Mouse (Mus musculus): Measurements from ENCODE around the gene Mrpl54. TPM values are rescaled to one million over a fixed set of nuclear protein-coding genes. Genes with fewer than 3 reads are reported as not detected.

Mrpl54 gene
- polyA plus RNA-seq, 1 experiment: not detected

GRCm38 (mm10) chr10:81304597-81305238, 38.0 kb upstream of the Mrpl54 start:
- WGBS: 18% methylated on average over 5 of the region's 9 CpGs

GRCm38 (mm10) chr10:81303761-81304160, 37.0 kb upstream of the Mrpl54 start:
- TF ChIP-seq CTCF (IDR thresholded peaks at IDR 0.05; ENCODE audit: insufficient read depth, low read depth, low read length): no peak
- no peak for TF ChIP-seq POLR2A (IDR thresholded peaks at IDR 0.05; ENCODE audit: insufficient read depth, low read depth, low read length)
- Histone ChIP-seq H3K4me1 (ENCODE audit: control insufficient read depth, insufficient read depth, low read length) (peaks cover 63% of the 10 kb centered on the region), H3K27ac (ENCODE audit: insufficient read depth, low read depth, low read length) (peak overlapping the region; percentile 99), H3K4me3 (ENCODE audit: insufficient read depth, low read depth, low read length) (peak overlapping the region; percentile 37)
- 50% methylated on average over 7 of the region's 7 CpGs for WGBS

More at GRCm38 (mm10) chr10:81304597-81305238, 38.0 kb upstream of the Mrpl54 start:
- TF ChIP-seq POLR2A (IDR thresholded peaks at IDR 0.05; ENCODE audit: insufficient read depth, low read depth, low read length): no peak
- TF ChIP-seq CTCF (IDR thresholded peaks at IDR 0.05; ENCODE audit: insufficient read depth, low read depth, low read length): peak; percentile 75
- Histone ChIP-seq H3K27ac (ENCODE audit: insufficient read depth, low read depth, low read length) (peak overlapping the region; percentile 58; the same call in 1 of the 2 replicates), H3K4me3 (ENCODE audit: insufficient read depth, low read depth, low read length) (no peak overlapping the region), H3K4me1 (ENCODE audit: control insufficient read depth, insufficient read depth, low read length) (peaks cover 53% of the 10 kb centered on the region)

- 26% methylated on average over 10 of the region's 10 CpGs for WGBS
- Histone ChIP-seq H3K4me1 (ENCODE audit: control insufficient read depth, insufficient read depth, low read length) (peaks cover 68% of the 10 kb centered on the region), H3K4me3 (ENCODE audit: insufficient read depth, low read depth, low read length) (peak overlapping the region; percentile 37), H3K27ac (ENCODE audit: insufficient read depth, low read depth, low read length) (peak overlapping the region; percentile 99)
- TF ChIP-seq POLR2A (IDR thresholded peaks at IDR 0.05; ENCODE audit: insufficient read depth, low read depth, low read length): no peak
Measured at GRCm38 (mm10) chr10:81303258-81303657, 36.5 kb upstream of the Mrpl54 start.

GRCm38 (mm10) chr10:81302781-81303218, 36.1 kb upstream of the Mrpl54 start:
- peaks cover 72% of the 10 kb centered on the region for H3K4me1 ChIP-seq (ENCODE audit: control insufficient read depth, insufficient read depth, low read length)
- TF ChIP-seq POLR2A (IDR thresholded peaks at IDR 0.05; ENCODE audit: insufficient read depth, low read depth, low read length): no peak
- TF ChIP-seq CTCF (IDR thresholded peaks at IDR 0.05; ENCODE audit: insufficient read depth, low read depth, low read length): no peak
- H3K4me3 ChIP-seq (ENCODE audit: insufficient read depth, low read depth, low read length): peak overlapping the region; percentile 37
- peak overlapping the region; percentile 99 for H3K27ac ChIP-seq (ENCODE audit: insufficient read depth, low read depth, low read length)
- WGBS: 18% methylated on average over 14 of the region's 14 CpGs

GRCm38 (mm10) chr10:81302288-81302687, 35.6 kb upstream of the Mrpl54 start:
- TF ChIP-seq CTCF (IDR thresholded peaks at IDR 0.05; ENCODE audit: insufficient read depth, low read depth, low read length): no peak
- TF ChIP-seq POLR2A (IDR thresholded peaks at IDR 0.05; ENCODE audit: insufficient read depth, low read depth, low read length): no peak
- peak overlapping the region; percentile 37 for H3K4me3 ChIP-seq (ENCODE audit: insufficient read depth, low read depth, low read length)
- H3K27ac ChIP-seq (ENCODE audit: insufficient read depth, low read depth, low read length): peak overlapping the region; percentile 99
- WGBS: 9% methylated on average over 4 of the region's 4 CpGs
- H3K4me1 ChIP-seq (ENCODE audit: control insufficient read depth, insufficient read depth, low read length): peaks cover 77% of the 10 kb centered on the region

GRCm38 (mm10) chr10:81301321-81301720, 34.6 kb upstream of the Mrpl54 start:
- Histone ChIP-seq H3K4me3 (ENCODE audit: insufficient read depth, low read depth, low read length) (no peak overlapping the region), H3K4me1 (ENCODE audit: control insufficient read depth, insufficient read depth, low read length) (peaks cover 84% of the 10 kb centered on the region), H3K27ac (ENCODE audit: insufficient read depth, low read depth, low read length) (no peak overlapping the region)
- WGBS: 79% methylated on average over 9 of the region's 9 CpGs
- TF ChIP-seq POLR2A (IDR thresholded peaks at IDR 0.05; ENCODE audit: insufficient read depth, low read depth, low read length) (no peak), CTCF (IDR thresholded peaks at IDR 0.05; ENCODE audit: insufficient read depth, low read depth, low read length) (no peak)

GRCm38 (mm10) chr10:81300352-81300907, 33.7 kb upstream of the Mrpl54 start:
- 76% methylated on average over 9 of the region's 9 CpGs for WGBS
- H3K27ac ChIP-seq (ENCODE audit: insufficient read depth, low read depth, low read length): peak overlapping the region; percentile 42
- peaks cover 93% of the 10 kb centered on the region for H3K4me1 ChIP-seq (ENCODE audit: control insufficient read depth, insufficient read depth, low read length)
- TF ChIP-seq POLR2A (IDR thresholded peaks at IDR 0.05; ENCODE audit: insufficient read depth, low read depth, low read length): no peak
- H3K4me3 ChIP-seq (ENCODE audit: insufficient read depth, low read depth, low read length): no peak overlapping the region

- no peak for TF ChIP-seq CTCF (IDR thresholded peaks at IDR 0.05; ENCODE audit: insufficient read depth, low read depth, low read length)
- 76% methylated on average over 14 of the region's 14 CpGs for WGBS
- H3K27ac ChIP-seq (ENCODE audit: insufficient read depth, low read depth, low read length): peak overlapping the region; percentile 42
- H3K4me3 ChIP-seq (ENCODE audit: insufficient read depth, low read depth, low read length): no peak overlapping the region
- peaks cover 93% of the 10 kb centered on the region for H3K4me1 ChIP-seq (ENCODE audit: control insufficient read depth, insufficient read depth, low read length)
Measured at GRCm38 (mm10) chr10:81299585-81300351, 33.0 kb upstream of the Mrpl54 start.

All from olfactory bulb, adult 2 months (tissue).